Mouse (Mus musculus): ENCODE measurements around the gene Tpst2.

Gene Tpst2

DNA sequence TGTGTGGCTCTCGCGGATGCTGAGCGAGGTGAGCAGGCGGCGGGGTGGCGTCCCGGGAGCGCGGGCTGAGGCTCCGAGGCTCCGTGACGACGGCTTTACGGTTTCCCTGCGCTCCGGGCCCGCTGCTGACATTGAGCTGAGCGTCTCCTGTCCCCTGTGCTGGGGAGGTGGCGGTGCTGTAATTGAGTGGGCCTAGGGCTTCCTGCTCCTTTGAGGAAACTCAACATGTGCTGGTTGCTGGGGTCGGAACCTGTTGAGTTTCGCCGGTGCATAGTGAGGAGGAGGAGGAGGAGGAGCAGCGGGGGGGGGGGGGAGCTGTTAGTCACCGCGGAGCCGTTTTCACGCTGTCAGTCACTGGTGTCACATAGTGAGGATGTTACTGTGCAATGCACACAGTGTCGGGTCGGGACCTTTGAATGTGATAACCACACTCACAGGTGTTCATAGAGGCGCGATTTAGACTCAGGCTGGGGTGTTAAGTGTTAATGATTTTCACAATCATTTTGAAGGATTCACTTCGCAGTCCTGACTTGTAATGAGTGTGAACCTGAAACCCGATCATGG lies 50.0 kb downstream of the Tpst2 start:
- DNase-seq (ENCODE audit: low read depth, low spot score) = peak; percentile 64

GRCm38 (mm10) chr5:112327854-112328253 lies 51.4 kb downstream of the Tpst2 start:
- DNase-seq (ENCODE audit: low read depth, low spot score) = no peak

GRCm38 (mm10) chr5:112329805-112330564 lies 53.5 kb downstream of the Tpst2 start:
- no peak for DNase-seq (ENCODE audit: low read depth, low spot score)

DNA sequence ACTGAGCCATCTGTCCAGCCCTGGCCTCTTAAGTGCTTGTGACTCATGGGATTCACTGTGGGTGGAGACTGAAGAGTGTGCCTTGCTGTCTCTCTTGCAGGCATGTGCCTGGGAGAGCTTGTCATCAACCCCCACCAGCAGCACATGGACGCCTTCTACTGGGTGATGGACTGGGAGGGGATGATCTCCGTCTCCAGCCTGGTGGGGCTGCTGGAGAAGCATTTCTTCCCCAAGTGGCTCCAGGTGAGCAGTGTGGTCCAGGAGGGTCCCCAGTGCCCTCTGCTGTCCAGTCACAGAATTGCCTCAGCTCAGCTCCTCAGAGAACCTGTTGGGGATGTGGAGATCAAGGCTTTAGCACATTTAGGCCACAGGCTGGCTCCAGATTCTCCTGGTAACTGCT lies 59.0 kb downstream of the Tpst2 start:
- peak; percentile 67 for DNase-seq (ENCODE audit: low read depth, low spot score)

- no peak for DNase-seq (ENCODE audit: low read depth, low spot score)
Measured at GRCm38 (mm10) chr5:112337004-112337403, 60.5 kb downstream of the Tpst2 start.

DNA sequence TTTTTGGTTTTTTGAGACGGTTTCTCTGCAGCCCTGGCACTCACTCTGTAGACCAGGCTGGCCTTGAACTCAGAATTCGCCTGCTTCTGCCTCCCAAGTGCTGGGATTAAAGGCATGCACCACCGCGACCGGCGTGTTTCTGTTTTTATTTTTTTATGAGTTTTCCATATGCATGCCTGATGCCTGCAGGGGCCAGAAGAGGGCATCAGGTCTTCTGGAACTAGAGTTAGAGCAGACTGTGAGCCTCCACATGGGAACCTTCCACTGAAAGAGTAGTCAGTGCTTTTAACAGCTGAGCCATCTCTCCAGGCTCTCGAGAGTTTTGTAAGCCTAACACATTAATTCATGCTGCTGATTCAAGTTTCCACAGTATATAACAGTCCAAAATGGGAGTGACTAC lies 62.7 kb downstream of the Tpst2 start:
- DNase-seq (ENCODE audit: low read depth, low spot score) = no peak

DNA sequence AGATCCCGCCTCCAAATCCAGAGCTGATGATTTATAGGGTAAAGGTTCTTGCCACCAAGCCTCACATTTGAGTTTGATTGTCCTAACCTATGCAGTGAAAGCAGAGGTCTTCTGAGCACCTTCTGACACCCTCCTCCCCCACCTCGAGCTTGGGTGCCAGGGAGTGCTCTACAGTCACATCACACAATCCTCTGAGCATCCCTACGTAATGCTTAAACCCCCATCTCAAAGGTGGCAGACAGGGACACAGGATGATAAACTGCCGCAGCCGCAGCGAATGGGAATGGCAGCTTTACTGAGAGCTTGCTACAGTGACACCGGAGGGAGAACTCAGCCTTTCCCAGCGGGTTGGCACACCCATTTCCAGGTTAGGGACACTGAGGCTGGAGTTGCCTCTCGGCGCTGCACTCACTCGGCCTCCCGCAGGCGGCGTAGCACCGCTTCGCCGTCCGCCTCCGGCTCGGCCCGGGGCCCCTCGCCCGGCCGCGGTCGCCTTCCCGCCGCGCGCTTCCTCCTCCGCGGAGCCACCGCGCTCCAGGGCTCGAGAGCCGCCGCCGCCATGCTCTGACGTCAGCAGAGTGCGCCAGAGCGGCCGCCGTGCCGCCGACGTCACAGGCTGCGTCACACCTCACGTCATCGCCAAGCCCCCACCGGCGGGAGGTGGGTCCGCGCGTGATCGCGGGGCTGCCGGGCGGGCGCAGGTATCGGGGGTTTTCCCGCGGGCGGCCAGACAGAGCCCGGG lies 66.1 kb downstream of the Tpst2 start, which contains the start of the genes Srrd and Hps4:
Gene Srrd, minus strand, starts transcription at position 578 of the 742 bp plus-strand sequence.
Gene Hps4, plus strand, starts transcription at position 621 of the 742 bp plus-strand sequence.
- peak; percentile 93 for DNase-seq (ENCODE audit: low read depth, low spot score)

DNA sequence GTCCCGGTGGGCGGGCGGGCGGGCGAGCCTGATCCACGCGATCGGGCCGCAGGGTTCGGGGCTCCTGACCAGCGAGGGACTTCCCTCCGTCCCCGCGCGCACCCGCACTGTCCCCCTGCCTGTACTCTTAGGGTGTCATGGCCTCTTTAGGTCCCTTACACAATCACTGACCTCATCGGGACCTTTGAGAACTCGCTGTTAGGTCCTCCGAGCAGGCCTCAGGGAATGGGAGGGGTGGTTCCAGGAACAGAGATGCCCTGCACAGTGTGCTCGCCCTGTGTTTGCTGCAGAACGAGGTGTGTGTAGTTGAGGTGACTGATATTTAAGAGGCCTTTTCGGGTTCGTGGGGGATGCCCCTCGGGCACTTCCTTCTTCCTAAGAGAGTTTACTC lies 66.7 kb downstream of the Tpst2 start:
- no peak for DNase-seq (ENCODE audit: low read depth, low spot score)

- no peak for DNase-seq (ENCODE audit: low read depth, low spot score)
Measured at GRCm38 (mm10) chr5:112344092-112344960, 67.8 kb downstream of the Tpst2 start.

GRCm38 (mm10) chr5:112346211-112346965 lies 69.9 kb downstream of the Tpst2 start:
- DNase-seq (ENCODE audit: low read depth, low spot score) = no peak

GRCm38 (mm10) chr5:112349169-112349568 lies 72.7 kb downstream of the Tpst2 start:
- no peak for DNase-seq (ENCODE audit: low read depth, low spot score)

DNA sequence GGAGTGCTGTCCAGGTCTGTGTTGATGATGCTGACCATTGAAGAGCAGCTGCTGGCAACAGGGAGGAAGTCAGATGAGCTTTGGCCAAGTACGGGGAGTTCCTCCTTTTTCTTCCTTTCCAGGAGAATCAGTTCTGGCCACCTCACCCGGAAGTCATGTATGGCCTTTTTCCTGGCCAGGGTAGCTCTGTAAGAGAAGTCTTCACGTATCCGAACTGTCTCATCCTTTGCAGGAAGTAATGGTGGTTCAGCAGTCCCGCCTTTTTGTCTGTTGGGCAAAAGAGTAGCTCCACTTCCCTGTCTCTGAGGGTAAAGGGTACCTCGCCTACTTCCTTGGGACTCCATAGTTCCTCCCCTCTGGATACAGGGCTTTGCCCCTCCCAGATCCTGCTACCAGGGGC lies 79.0 kb downstream of the Tpst2 start:
- DNase-seq (ENCODE audit: low read depth, low spot score) = no peak

DNA sequence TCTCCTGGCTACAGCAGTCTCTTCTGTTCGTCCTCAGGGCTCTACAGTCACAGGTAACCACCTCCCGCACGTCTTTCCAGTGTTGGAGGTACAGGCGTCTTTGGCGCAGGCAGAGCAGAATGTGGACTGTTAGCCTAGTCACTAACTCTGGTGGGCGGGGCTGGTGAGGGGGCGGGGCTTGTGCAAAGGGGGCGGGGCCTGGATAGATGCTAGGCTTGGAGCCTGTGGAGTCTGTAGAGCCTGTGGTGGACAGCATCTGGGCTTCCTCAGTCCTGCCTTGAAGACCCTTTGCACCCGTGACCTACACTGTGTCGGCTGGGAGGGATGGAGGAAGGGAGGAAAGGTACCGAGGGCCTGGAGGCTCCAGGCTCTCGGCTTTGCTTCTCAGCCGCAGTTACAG lies 79.4 kb downstream of the Tpst2 start, which contains the start of gene Gm6583:
Gene Gm6583, minus strand, starts transcription at position 124 of the 400 bp plus-strand sequence.
- DNase-seq (ENCODE audit: low read depth, low spot score) = no peak

DNA sequence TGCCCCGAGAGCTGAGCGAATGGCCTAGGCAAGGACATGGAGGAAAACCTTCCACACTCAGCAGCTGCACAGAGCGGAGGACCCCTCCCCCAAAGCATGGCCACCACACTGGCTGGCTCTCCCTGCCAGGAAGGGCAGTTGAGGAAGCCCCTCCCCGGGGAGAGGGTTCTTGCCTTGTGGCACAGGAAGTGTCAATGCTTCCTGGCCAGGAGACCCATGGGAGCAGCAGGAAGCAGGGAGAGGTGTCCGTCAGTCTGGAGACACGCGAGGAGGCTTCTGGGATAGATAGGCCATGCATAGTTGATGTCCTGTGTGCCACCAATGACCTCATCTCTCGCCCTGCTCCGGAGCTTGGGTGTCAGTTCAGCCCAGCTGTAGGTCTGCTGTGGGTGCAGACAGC lies 79.8 kb downstream of the Tpst2 start:
- DNase-seq (ENCODE audit: low read depth, low spot score) = no peak

DNA sequence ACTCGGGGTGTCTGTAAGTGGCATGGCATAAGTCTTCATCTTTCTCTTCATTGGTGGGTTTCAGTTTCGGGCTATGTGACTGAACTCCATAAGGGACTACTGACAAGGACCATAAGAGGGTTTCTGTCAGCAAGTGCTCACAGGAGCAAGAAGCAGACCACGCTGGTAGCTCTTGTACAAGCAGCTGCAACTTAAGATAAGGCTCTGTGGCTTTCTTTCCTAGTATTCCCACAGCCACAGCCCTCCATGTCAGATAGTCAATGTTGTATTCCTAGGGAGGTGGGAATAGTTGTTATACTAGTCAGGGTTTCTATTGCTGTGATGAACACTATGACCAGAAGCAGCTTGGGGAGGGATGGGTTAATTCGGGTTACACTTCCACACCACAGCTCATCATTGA lies 83.0 kb downstream of the Tpst2 start:
- DNase-seq (ENCODE audit: low read depth, low spot score) = no peak

DNA sequence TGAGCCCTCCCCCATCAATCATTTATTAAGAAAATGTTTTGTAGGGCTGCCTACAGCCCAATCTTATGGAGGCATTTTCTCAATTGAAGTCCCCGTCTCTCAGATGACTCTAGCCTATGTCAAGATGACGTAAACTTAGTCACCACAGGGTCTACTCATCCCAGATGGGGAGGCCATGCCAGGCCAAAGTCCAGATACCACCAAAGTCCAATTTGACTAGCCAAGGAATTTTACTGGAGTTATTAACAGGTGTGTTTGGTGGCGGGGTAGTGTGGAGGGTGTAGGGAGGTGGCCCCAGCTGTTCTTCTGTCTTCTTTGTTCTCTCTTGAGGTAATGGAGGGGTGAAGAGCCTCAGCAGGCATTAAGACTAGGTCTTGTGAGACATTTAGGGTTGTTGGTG lies 83.6 kb downstream of the Tpst2 start:
- no peak for DNase-seq (ENCODE audit: low read depth, low spot score)

- DNase-seq (ENCODE audit: low read depth, low spot score) = no peak
Measured at GRCm38 (mm10) chr5:112364184-112364797, 87.8 kb downstream of the Tpst2 start.

Data from CD4-positive helper T cell, adult 2 months (primary cell).